Mouse (Mus musculus) midbrain, embryonic 13.5 days (tissue): ENCODE measurements around the gene Cox17. TPM values are rescaled to one million over a fixed set of nuclear protein-coding genes. Genes with fewer than 3 reads are reported as not detected.

Experiments
- ATAC-seq: fragments of 200-750 bp; cut with Nextera tagmentation; 2 replicates; pipeline ENCODE4 v1.8.0; 2017; ENCODE audit warnings: mild to moderate bottlenecking, moderate TSS enrichment, moderate library complexity
- H3K27ac ChIP-seq: fragments of 300-500 bp; sonication (generic); 2 replicates; pipeline ENCODE4 v1.5.1; 2015; ENCODE audit warnings: inconsistent platforms, mild to moderate bottlenecking, moderate library complexity
- H3K27me3 ChIP-seq: fragments of 300-500 bp; sonication (generic); 2 replicates; pipeline ENCODE4 v1.6.1; 2015; ENCODE audit warnings: mild to moderate bottlenecking, inconsistent platforms
- H3K36me3 ChIP-seq: fragments of 300-500 bp; sonication (generic); 2 replicates; pipeline ENCODE4 v1.6.1; 2015; ENCODE audit warnings: mild to moderate bottlenecking, inconsistent platforms
- H3K4me1 ChIP-seq: fragments of 300-500 bp; sonication (generic); replicated peaks from 2 replicates; pipeline ENCODE4 v1.6.1; 2015; ENCODE audit warnings: inconsistent platforms
- H3K4me2 ChIP-seq: fragments of 300-500 bp; sonication (generic); replicated peaks from 2 replicates; pipeline ENCODE4 v1.6.1; 2015; ENCODE audit warnings: moderate library complexity, mild to moderate bottlenecking, inconsistent platforms
- H3K4me3 ChIP-seq: fragments of 300-500 bp; sonication (generic); replicated peaks from 2 replicates; pipeline ENCODE4 v1.5.1; 2015; ENCODE audit warnings: mild to moderate bottlenecking, inconsistent platforms
- H3K9ac ChIP-seq: fragments of 300-500 bp; sonication (generic); replicated peaks from 2 replicates; pipeline ENCODE4 v1.6.1; 2015; ENCODE audit warnings: mild to moderate bottlenecking, inconsistent platforms
- H3K9me3 ChIP-seq: fragments of 300-500 bp; sonication (generic); 2 replicates; pipeline ENCODE4 v1.6.1; 2016; ENCODE audit warnings: mild to moderate bottlenecking, inconsistent platforms
- WGBS: fragments of 180-500 bp; shearing (Covaris S2); methylation state at CpG from one replicate; pipeline ENCODE4 v1.1.7; 2015; 5-methylcytosine and 5-hydroxymethylcytosine counted together
- polyA plus RNA-seq: library from polyadenylated mRNA; unstranded; fragments of >200 nt; fragmentation: Nextera tagmentation; extraction: Ambion mirVana; gene quantifications from 2 replicates; pipeline ENCODE4 v1.2.1, GENCODE M21; 2015

Cox17 gene
- 105 and 108 TPM in 2 replicates for polyA plus RNA-seq

DNA sequence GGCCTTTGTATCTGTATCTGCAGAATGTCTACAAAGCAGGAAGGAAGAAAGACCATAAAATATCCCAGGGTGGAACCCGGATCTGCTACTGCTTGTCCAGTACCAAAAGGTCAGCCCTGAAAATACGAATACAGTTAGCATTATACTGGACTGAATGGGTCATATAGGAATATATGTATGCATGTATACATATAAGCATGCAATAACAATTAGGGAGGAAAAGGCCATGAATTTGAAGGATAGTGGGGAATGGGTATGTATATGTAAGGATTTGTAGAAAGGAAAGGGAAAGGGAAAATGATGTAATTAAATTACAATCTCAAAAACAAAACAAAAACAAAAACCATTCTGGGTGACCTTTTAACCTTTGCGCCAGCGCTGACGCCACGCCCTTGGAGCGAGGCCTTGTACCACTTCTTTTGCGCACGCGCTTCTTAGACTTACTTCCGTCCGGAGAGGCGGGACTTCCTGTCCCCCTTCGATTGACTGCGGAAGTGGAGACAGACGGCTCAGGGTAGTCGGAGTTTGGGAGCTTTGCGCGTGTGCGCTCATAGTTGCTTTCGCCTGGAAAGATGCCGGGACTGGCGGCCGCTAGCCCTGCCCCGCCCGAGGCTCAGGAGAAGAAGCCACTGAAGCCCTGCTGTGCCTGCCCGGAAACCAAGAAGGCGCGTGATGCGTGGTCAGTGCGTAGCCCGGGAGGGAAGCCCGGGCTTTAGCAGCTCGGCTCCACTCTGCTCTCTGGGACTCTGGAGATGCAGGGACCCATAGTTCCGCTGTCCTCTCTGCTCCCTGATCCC, at the start of gene Cox17, which contains the start of gene Gm21987:
TSS of gene Cox17 (plus strand) at position 463 of the 797 bp plus-strand sequence.
TSS of gene Gm21987 (plus strand) at position 512 of the 797 bp plus-strand sequence.
- peak; percentile 98 for ATAC-seq
- WGBS = 3% methylated on average over 35 of the region's 35 CpGs
- Histone ChIP-seq H3K4me3 (peak within 1 kb of the TSS; percentile 93), H3K27ac (peak within 1 kb of the TSS; percentile 84), H3K9me3 (no peaks in the 10 kb centered on the region), H3K27me3 (no peaks in the 10 kb centered on the region), H3K4me1 (peaks cover 14% of the 10 kb centered on the region), H3K9ac (peak within 1 kb of the TSS; percentile 90), H3K4me2 (peak within 1 kb of the TSS; percentile 78), H3K36me3 (peaks cover 18% of the 10 kb centered on the region)

DNA sequence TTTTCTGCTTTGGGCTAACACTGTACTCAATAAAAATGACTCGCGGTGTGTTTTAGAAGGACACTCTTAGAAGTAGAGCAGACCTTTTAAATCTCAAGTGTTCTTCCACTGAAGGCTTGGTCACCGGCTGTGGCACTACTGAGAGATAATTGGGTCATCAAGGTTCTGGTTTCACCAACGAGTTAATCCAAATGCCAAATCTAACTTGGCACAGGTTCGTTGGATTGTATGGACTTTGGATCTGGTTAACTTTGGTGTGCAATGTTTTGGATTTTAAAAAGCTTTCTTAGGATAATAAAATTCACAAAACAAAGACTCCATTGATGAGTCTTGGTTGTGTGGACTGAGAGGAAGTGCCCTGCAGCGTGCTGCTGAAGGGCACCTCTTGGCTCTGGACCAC, 48.4 kb upstream of the Cox17 start:
- ATAC-seq = no peak
- no peaks in the 10 kb centered on the region for H3K36me3 ChIP-seq
- no peaks in the 10 kb centered on the region for H3K9me3 ChIP-seq
- no peaks in the 10 kb centered on the region for H3K27me3 ChIP-seq
- no peak overlapping the region for H3K27ac ChIP-seq
- WGBS = 84% methylated on average over 6 of the region's 6 CpGs
- H3K4me2 ChIP-seq = no peak overlapping the region
- no peaks in the 10 kb centered on the region for H3K4me1 ChIP-seq
- H3K4me3 ChIP-seq = no peak overlapping the region
- no peak overlapping the region for H3K9ac ChIP-seq

DNA sequence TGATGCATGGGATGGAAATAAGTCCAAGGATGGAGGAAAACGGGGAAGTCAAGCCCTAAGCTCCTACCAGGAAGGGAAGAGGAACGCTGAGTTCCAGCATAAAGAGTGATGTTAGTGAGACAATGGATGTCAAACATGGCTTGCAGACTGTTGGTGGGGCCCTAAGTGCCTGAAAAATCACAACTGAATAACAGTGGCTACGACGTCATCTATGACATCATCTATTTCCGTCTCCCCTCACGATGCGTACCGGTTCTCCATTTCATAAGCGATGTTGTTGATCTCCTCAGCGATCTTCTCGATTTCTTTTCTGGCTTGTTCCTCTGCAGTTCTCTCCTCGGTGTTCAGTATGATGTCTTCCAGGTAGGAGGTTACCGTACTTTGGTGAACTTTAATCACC, 44.4 kb upstream of the Cox17 start:
- Histone ChIP-seq H3K9ac (no peak overlapping the region), H3K4me1 (peaks cover 10% of the 10 kb centered on the region), H3K36me3 (no peaks in the 10 kb centered on the region), H3K27ac (no peak overlapping the region), H3K9me3 (no peaks in the 10 kb centered on the region), H3K4me3 (no peak overlapping the region), H3K4me2 (no peak overlapping the region), H3K27me3 (no peaks in the 10 kb centered on the region)
- 92% methylated on average over 13 of the region's 13 CpGs for WGBS
- no peak for ATAC-seq

DNA sequence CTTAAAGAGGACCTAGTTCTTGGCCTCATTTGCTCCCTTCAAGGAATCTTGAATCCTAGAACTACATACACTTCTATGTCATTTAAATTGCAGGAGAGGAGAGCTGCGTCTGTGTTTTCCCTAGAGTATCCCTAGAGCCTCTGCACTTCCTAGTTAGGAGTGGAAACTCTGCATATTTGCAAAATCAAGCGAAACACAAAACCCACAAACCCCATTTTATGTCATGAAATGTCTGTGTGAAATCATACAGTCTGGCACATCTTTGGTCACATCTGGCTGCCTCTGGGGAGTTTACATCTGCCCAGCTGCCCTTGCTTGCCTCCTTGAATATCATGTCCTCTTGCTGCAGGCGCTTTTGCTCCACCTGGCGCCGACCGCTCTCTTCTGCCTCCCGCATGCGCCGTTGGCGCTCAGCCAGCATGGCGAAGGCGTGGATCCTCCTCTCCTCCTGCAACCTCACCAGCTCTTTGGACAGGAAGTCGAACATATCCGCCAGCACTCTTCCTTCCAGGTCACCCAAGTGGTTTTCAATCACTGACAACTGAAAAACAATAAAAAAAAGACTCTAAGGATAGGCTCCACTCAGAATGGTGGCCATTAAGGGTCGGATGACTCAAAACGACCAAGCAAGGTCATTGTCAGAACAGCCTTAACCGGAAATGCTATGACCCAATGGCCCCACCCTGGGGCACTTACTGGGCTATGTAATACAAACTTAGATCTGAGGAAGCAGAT, 42.2 kb upstream of the Cox17 start:
- Histone ChIP-seq H3K27ac (no peak overlapping the region), H3K4me1 (peaks cover 17% of the 10 kb centered on the region), H3K9me3 (no peaks in the 10 kb centered on the region), H3K4me3 (no peak overlapping the region), H3K27me3 (no peaks in the 10 kb centered on the region), H3K4me2 (no peak overlapping the region), H3K9ac (no peak overlapping the region), H3K36me3 (no peaks in the 10 kb centered on the region)
- no peak for ATAC-seq
- 85% methylated on average over 17 of the region's 17 CpGs for WGBS

DNA sequence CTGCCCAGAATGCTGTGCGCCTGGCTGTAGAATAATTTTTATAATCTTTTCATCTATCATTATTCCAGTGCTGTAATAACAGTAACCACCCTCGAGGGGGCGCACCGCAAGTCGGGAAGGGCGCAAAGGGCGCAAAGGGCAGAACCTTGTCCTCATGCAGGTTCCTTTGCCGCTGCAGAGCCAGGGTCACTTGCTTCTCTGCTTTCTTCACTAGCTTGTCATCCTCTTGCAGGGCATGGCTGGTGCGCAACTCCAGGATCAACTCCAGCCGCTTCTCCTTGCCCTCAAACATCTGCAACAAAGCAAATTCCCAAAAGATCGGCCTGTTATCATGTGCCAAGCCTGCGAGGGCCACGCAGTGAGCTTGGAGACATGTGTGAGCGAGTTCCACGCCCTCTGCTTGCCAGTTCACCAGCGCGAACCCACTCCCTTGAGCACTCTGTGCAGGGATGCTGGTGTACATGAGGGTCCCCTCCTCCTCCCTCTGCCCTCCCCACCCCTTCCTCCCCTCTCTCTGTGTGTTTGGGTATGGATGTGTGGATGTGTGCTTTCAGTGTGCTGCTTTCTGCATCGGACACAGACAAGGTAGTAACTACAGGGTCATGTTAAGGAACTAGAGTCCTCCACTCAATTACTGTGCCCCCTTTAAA, 40.1 kb upstream of the Cox17 start:
- peak; percentile 41; the same call in 1 of the 2 replicates for ATAC-seq
- no peaks in the 10 kb centered on the region for H3K9me3 ChIP-seq
- 52% methylated on average over 18 of the region's 18 CpGs for WGBS
- no peak overlapping the region for H3K9ac ChIP-seq
- no peaks in the 10 kb centered on the region for H3K36me3 ChIP-seq
- H3K27ac ChIP-seq = peak overlapping the region; percentile 36; the same call in 1 of the 2 replicates
- H3K4me2 ChIP-seq = no peak overlapping the region
- H3K4me1 ChIP-seq = peaks cover 17% of the 10 kb centered on the region
- H3K4me3 ChIP-seq = no peak overlapping the region
- no peaks in the 10 kb centered on the region for H3K27me3 ChIP-seq

DNA sequence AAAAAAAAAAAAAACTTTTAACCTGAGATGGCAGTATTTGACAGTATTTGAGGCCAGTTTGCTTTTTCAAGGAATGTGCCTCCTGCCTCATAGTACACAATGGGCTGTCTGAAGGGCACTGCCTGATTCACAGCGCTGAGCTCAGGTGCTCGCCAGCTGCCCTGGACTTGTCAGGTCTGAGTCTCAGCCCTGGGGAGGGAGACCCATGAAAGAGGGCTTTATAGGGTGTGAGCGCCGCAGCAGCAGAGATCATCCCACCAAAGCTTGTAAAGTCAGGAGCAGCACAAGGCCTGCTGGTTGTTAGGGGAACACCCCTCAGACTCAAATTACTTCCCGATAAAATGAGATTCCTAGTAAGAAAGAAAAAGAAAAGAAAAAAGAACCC, 39.6 kb upstream of the Cox17 start:
- H3K27me3 ChIP-seq = no peaks in the 10 kb centered on the region
- WGBS = 37% methylated on average over 5 of the region's 5 CpGs
- H3K4me3 ChIP-seq = no peak overlapping the region
- H3K27ac ChIP-seq = peak overlapping the region; percentile 36; the same call in 1 of the 2 replicates
- no peak overlapping the region for H3K9ac ChIP-seq
- peak; percentile 74; the same call in 1 of the 2 replicates for ATAC-seq
- peaks cover 17% of the 10 kb centered on the region for H3K4me1 ChIP-seq
- no peaks in the 10 kb centered on the region for H3K36me3 ChIP-seq
- H3K4me2 ChIP-seq = no peak overlapping the region
- no peaks in the 10 kb centered on the region for H3K9me3 ChIP-seq

DNA sequence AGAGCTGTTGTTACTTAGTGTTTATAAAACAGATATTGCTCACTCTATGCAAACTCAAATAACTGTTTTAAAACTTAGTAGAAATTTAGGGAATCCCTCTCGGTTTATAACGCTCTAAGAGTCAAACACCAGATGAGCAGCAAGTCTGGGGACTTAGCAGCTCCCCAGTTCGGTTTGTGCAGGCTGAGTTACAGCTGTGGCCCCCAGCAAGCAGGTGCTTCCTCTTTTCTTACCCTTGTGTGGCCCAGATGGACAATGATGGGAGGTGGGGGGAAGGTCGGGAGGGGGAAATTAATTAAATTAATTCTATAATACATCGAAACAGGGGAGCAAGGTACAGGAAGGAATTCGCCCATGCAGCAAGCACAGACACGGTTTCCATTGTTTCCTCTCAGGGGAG, 39.1 kb upstream of the Cox17 start:
- H3K4me2 ChIP-seq = peak overlapping the region; percentile 19
- 49% methylated on average over 7 of the region's 7 CpGs for WGBS
- peak overlapping the region; percentile 71; the same call in 1 of the 2 replicates for H3K27ac ChIP-seq
- H3K9me3 ChIP-seq = no peaks in the 10 kb centered on the region
- no peak overlapping the region for H3K4me3 ChIP-seq
- peak; percentile 18; the same call in 1 of the 2 replicates for ATAC-seq
- H3K9ac ChIP-seq = peak overlapping the region; percentile 20; the same call in 1 of the 2 replicates
- H3K36me3 ChIP-seq = no peaks in the 10 kb centered on the region
- H3K27me3 ChIP-seq = no peaks in the 10 kb centered on the region
- H3K4me1 ChIP-seq = peaks cover 17% of the 10 kb centered on the region

DNA sequence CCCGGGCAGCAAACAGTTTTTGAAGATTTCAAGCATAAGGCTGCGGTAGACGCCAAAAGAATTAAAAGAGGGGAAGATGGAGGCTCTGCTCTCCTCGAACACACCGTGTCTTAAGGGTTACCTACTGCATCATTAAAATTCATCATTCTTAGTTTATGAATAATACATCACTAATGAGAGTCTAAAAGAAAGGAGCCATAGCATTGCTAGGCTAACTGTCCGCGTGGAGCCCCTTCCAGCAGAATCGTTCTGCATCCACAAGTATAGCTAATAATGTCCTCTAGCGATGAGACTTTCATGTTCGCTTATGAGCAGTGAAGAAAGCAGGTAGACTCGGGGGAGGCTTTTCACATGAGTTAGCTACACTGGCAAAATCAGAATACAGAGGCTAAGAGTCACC, 38.6 kb upstream of the Cox17 start:
- no peak overlapping the region for H3K4me3 ChIP-seq
- 50% methylated on average over 11 of the region's 11 CpGs for WGBS
- H3K9ac ChIP-seq = 0 out of 2 replicates have a peak overlapping the region, but pooled peaks have one; percentile 20
- no peaks in the 10 kb centered on the region for H3K36me3 ChIP-seq
- no peaks in the 10 kb centered on the region for H3K27me3 ChIP-seq
- H3K9me3 ChIP-seq = no peaks in the 10 kb centered on the region
- H3K4me2 ChIP-seq = peak overlapping the region; percentile 19
- peak overlapping the region; percentile 71 for H3K27ac ChIP-seq
- H3K4me1 ChIP-seq = peaks cover 17% of the 10 kb centered on the region
- peak; percentile 65 for ATAC-seq

DNA sequence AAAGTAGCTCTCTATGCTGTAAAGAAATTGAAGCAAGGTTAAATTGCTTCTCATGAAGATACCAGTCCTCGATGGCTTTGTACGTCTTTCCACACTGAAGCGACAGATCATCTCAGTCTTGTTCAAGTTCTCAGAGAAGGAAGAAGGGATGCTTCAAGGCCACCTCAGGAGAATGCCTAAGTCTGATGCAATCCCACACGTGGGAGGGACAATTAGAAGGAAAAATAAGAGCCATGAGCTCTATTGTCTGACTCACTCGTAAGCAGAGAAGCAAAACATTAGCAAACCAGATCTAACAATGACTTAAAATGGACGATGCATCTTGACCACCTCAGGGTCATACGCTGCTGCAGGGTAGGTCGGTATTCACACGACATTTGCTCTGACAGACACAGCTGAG, 28.3 kb upstream of the Cox17 start:
- no peak overlapping the region for H3K4me2 ChIP-seq
- WGBS = 79% methylated on average over 9 of the region's 9 CpGs
- ATAC-seq = no peak

DNA sequence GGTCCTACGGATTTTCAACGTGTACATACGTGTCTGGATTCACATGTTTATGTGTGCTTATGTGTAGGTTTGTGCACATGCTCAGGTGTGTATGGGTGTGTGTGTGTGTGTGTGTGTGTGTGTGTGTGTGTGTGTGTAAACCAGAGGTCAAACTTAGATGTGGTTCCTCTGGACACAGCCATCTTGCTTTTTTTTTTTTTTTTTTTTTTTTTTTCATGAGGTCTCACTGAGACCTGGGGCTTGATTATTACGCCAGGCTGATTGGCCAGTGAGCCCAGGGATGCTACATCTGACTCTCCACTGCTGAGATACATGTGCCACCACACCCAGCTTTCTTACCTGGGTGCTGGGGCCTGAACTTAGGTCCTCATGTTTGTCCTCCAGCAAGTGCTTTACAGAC, 27.7 kb upstream of the Cox17 start:
- H3K36me3 ChIP-seq = no peaks in the 10 kb centered on the region
- 93% methylated on average over 4 of the region's 4 CpGs for WGBS

More for the DNA sequence above, 28.3 kb upstream of the Cox17 start:
- no peak overlapping the region for H3K27ac ChIP-seq
- H3K4me3 ChIP-seq = no peak overlapping the region
- H3K27me3 ChIP-seq = no peaks in the 10 kb centered on the region
- H3K36me3 ChIP-seq = no peaks in the 10 kb centered on the region
- H3K4me1 ChIP-seq = no peaks in the 10 kb centered on the region
- H3K9ac ChIP-seq = no peak overlapping the region
- H3K9me3 ChIP-seq = no peaks in the 10 kb centered on the region

DNA sequence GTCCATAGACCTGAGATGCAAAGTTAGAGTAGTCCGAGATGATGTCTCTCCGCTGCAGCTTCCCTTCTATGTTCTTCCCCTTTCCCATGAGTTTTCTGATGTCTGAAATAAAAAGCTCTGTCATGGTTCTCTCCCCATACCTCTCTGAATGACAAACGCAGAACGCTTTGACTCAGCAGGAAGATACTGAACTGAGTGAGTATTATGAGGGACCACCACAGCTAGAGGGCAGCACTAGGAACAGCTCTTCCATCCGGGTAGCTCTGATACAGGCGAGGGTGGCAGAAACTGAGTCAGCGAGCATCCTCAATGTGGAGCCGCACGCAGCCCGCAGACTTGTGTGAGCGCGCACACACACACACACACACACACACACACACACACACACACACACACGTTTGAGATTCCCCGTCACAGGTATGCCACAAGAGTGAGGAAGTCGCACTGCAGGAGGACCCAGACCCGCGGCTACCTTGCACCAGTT, 25.3 kb upstream of the Cox17 start:
- peak overlapping the region; percentile 48 for H3K4me2 ChIP-seq
- no peaks in the 10 kb centered on the region for H3K36me3 ChIP-seq
- 0 out of 2 replicates have a peak overlapping the region, but pooled peaks have one; percentile 49 for H3K9ac ChIP-seq
- H3K4me3 ChIP-seq = peak overlapping the region; percentile 24
- peak; percentile 84 for ATAC-seq
- WGBS = 31% methylated on average over 17 of the region's 17 CpGs
- no peaks in the 10 kb centered on the region for H3K27me3 ChIP-seq
- H3K9me3 ChIP-seq = no peaks in the 10 kb centered on the region
- no peaks in the 10 kb centered on the region for H3K4me1 ChIP-seq
- no peak overlapping the region for H3K27ac ChIP-seq

More for the DNA sequence above, 27.7 kb upstream of the Cox17 start:
- Histone ChIP-seq H3K27ac (no peak overlapping the region), H3K4me1 (no peaks in the 10 kb centered on the region), H3K27me3 (no peaks in the 10 kb centered on the region), H3K9ac (no peak overlapping the region), H3K4me3 (no peak overlapping the region), H3K9me3 (no peaks in the 10 kb centered on the region), H3K4me2 (no peak overlapping the region)
- ATAC-seq = no peak
